Mouse (Mus musculus) left cerebral cortex, postnatal 4 days (tissue): ENCODE measurements around the gene Eif2a. TPM values are rescaled to one million over a fixed set of nuclear protein-coding genes. Genes with fewer than 3 reads are reported as not detected.
"Not testable (repeated sequence)": the region's sequence is repeated elsewhere in the genome, so short reads cannot be mapped to it uniquely, and the experiment has no call there.

Experiments used
- DNase-seq: peaks from one replicate; pipeline ENCODE4 v3.0.0-alpha.2; 2022
- intact Hi-C: fragments of 180-260 bp; cut with DNase I; formaldehyde crosslinking; loops from one replicate; pipeline ENCODE4 v1.15.1; 2025
- total RNA-seq, 2 experiments: library from RNA; stranded (reverse); gene quantifications; 2 replicates each; pipeline ENCODE4 v1.2.3; 2021

Eif2a gene
- total RNA-seq, 2 experiments from 2014 or later, result 48.0 to 48.1 TPM

DNA sequence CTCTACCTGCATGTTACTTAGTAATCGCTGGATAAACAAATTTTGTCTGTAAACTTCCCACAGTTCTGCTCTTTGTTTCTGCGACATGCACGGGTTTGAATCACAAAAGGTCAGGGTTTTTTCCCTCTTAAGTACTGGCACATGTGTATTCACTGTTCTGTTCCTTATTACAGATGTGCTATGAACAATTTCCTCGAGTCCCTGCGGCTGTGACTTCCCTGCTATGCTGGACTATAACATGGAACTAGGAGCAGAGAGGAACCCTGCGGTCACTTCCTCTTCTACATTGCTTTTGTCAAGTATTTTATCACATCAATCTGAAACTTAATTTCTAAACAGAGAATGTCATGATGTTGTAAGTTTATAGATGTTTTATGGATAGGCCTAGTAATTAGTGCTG lies 5.3 kb upstream of the Eif2a start:
- no peak for DNase-seq
- intact Hi-C loops, result no loop called here

DNA sequence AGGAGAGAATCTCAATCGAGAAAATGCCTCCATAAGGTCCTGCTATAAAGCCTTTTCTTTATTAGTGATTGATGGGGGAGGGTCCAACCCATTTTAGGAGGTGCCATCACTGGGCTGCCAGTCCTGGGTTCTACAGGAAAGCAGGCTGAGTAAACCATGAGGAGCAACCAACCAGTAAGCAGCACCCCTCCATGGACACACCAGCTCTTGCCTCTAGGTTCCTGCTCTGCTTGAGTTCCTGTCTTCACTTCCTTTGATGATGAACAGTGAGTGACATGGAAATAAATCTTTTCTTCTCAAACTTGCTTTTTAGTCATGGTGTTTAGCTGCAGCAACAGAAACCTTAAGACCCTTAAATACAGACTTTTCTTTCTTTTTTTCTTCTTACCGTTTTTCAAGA lies 4.3 kb upstream of the Eif2a start:
- intact Hi-C loops, result no loop called here

DNA sequence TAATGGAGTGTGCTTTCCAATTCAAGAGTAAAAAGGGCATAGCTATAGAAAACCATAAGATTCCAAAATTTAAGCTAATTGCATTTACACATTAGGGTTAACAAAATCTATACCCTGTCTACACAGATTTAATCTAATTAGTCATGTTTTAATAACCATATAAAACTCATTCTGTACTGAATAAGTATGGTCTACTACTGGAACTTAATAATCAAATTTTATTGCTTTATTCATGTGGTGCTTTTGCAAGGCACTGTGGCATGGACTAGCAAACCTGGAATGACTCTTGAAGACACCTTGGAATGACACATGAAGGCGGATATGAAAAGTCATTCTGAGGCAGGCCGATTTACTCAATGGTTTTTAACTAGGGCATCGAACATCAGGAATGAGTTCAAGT lies 2.2 kb upstream of the Eif2a start:
- no peak for DNase-seq
- intact Hi-C loops, result no loop called here

More for the DNA sequence above, 4.3 kb upstream of the Eif2a start:
- DNase-seq, result no peak

DNA sequence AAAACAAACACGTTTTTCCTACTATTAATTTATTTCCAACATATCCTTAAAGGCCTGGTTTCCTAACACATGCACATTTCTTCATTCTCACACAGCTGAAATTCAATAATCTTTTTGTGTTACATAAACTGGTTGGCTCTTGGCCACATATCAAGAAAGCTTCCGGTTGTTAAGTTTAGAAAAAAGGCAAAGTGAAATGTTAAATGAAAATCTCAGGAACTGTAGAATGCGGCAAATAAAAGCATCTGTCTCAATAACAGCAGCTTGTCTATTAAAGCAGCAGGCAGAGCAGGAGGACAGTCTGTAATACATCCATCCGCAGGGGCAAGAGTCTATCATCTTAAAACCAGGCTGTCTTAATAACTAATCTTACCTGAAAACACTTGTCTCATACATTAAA lies 1.4 kb upstream of the Eif2a start:
- no peak for DNase-seq
- intact Hi-C loops, result no loop called here

DNA sequence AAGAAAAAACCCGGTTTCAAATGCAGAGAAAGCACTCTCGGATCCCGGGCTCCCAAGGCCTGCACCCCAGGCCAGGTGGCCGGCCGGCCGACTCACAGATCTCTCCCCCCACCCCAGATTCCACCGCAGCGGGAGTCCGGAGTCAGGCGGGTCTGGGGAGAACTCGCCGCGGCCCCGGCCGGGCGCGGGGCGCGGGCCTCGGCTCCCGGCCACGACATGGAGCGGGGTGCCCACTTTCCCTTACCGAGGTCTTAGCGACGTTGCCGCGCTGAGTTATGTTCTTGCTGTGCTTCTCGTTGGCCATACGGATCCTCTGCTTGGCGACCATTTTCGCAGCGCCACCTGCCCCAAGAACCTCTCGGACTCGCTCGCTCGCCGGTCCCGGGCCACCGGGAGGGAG lies 455 bp upstream of the Eif2a start:
- DNase-seq, result peak; percentile 62
- intact Hi-C loops, result no loop called here

DNA sequence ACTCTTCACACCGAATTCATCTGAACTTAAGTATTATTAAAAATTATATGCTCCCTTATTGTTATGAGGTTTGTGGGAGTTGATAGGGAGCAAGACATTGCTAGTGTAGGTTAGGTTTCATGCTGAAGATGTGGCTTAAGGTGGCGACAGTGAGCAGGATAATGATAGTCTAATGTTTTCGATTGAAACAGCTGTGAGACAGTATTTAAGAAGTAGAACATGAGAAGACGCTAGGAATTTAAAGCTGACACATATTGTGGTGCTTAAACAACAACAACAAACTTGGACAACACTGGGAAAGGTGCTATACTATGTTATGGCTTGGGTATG lies 752 bp downstream of the Eif2a start:
- DNase-seq, result no peak
- intact Hi-C loops, result no loop called here

DNA sequence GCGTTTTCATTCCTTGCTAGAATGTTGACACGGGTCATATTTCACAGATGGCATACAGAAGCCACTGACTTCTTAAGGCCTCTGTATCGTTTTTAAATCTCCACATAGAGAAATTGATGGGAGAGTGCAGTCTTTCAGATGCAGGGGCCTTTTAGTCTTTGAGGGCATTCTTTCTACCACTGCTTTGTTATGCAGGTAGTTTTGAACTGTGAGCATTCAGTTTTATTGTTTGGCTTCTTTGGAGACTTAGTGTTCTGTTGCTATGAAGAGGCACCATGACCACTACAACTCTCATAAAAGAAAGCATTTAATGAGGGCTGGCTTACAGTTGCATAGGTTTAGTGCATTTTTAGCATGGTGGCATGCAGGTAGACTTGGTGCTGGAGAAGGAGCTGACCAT lies 11.0 kb downstream of the Eif2a start:
- intact Hi-C loops, result no loop called here
- no peak for DNase-seq

DNA sequence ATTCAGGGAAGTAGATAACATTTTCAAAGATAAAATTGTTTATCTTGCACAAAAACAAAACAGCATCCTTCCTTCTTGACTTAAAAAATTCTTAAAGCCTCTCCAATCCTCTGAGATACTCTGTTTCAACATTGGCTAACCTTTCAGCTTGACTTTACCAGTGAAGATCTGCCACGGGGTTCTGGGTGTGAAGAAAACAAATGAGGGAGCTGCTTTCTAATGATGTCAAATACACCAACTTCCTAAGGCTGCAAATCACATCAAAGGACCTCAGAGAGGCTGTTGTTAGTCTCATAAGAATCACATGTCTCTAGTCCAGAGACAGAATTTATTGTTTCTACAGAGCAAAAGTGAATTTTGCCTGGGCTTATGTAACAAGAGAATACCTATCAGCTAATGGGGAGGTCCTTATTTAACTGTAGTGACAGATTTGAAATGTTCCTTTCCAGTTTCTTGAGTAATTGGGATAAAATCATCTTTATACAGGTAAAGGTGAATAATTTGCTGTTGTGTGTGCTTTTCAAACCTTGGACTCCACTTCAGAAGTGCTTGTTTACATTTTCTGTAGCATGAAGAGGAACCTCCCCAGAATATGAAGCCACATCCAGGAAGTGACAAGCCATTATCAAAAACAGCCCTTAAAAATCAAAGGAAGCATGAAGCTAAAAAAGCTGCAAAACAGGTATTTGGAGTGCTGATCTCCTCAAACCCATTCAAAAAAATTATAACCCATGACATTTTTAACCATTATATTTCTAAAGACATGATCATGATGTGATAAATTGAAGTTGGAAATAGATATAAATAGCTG lies 26.6 kb downstream of the Eif2a start:
- DNase-seq, result no peak
- intact Hi-C loops, result no loop called here

DNA sequence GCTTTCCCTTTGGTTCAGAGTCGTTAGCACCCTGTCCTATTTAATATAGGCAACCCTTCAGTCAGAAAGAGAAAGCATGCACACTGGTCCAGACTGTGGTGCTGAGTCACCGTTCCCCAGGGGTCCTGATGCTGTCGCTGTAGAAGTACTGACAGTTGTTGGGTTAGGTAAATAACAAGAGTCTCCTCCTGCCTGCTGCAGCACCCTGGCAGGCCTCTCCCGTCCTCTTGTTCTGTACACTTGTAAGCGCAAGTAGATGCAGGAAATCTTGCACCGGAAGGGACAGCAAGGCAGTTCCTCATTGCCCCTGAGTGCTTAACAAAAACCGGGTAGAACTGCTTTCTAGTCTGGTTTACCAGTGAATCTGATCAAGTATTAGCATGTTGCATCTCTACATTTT lies 31.0 kb downstream of the Eif2a start:
- DNase-seq, result no peak
- intact Hi-C loops, result no loop called here

DNA sequence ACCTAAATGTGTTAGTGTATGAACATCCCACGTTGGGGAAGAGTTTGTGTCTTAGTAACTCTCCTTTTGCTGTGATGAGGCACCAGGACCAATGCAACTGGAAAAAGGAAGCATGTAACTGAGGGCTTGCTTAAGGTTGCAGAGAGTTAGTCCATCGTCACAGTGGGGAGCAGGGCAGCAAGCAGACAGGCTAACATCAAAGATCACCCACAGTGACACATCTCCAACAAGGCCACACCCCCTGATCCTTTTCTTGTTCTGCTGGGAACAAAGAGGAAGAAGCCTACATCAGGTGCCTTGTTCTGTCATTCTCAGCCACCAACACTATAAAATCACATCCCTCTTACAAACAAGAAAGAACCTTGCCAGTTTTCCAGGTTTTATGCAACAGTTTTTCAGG lies 34.3 kb downstream of the Eif2a start:
- intact Hi-C loops, result no loop called here
- DNase-seq, result no peak

DNA sequence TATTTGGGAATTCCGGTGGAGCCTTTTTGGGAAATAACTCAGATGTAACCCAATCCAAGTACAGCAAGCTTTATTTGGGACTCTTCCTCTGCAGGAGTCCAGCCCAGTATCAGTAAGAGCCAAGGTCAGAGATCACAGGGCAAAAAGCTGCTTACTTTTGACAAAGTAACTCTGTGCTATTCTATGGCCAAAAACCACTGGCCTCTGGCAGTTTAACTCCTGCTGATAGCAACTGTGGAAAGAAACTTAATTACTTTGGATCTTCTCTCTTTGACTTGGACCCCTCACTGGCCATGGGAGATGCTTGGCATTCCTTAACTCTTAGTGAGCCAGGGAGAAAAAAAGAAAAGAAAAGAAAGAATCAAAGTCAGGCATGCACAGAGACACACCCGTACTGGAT lies 35.8 kb downstream of the Eif2a start:
- intact Hi-C loops, result no loop called here
- DNase-seq, result no peak

DNA sequence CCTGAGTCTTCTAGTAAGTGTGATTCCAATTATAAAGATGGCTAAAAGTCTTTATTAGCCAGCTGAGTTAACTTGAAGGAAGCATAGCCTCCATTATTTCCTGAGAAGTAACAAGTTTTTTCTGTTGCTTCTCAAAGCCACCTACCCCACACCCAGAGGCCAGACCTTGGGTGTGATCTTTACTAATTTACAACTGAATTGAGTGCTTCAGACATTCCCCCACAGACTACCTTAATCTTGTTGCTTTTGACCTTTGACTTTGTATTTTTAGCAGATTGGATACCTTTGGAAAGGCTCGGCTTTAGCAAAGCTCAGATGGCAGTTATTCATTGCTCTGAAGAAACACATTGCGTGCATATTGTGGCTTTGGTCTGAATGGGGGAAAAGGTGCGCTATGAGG lies 45.2 kb downstream of the Eif2a start:
- DNase-seq, result no peak
- intact Hi-C loops, result no loop called here

DNA sequence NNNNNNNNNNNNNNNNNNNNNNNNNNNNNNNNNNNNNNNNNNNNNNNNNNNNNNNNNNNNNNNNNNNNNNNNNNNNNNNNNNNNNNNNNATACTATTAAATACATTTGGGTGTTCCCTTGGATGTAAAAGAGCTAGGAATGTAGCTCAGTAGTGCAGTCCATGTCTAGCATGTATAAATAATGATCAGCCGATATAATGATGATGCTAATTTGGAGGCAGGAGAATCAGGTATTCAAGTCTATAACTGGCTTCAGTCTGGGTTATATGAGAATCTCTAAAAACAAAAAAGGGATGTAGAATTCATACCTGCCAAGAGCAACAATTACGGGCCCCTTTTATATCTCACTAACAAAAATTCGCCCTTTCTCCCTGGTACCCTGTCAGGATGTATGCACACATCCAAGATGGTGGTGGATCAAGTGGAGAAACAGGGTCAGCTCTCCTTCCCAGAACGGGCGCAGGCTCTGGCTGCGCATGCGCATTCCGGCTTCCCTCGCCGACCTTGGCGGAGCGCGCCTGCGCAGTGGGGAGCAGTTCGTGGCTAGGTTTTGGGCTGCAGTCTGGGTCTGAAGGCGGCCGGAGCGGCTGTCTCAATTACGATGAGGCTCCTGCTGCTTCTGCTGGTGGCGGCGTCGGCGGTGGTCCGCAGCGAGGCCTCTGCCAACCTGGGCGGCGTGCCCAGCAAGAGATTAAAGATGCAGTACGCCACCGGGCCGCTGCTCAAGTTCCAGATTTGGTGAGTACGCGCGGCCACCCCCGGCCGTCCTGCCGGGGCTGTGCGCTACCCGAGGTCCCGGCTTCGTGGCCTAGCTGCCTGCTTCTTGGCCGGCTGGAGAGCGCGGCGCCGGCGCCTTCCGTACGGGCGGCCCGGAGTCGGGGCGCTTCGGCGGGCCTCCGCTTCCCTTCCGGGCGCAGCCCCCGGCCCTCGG lies 50.8 kb downstream of the Eif2a start, which contains the start of gene Selenot:
Selenot (plus strand) TSS at position 500 of the 930 bp plus-strand sequence.
- intact Hi-C loops, result no loop called here
- DNase-seq, result peak; percentile 98

DNA sequence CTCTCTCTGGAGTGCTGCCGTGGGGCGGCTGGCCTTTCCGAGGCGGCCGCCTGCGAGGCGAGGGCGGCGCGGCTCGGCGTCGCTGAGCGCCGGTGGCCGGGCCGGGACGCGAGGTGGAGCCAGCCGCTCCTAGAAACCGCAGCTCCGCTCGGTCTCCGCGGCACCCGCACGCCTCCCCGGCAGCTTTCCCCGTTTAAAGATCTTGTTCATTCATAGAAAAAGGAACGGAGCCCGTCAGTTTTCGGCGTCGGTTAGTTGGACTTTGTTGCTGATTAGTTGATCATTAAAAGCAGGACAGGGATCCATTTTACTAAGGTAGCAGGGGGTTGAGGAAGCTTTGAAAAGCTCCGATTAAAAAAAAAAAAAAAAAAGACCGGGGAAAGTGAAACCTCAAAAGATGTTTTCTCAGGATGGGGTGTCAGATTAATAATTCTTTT lies 51.5 kb downstream of the Eif2a start:
- peak; percentile 47 for DNase-seq
- intact Hi-C loops, result no loop called here

DNA sequence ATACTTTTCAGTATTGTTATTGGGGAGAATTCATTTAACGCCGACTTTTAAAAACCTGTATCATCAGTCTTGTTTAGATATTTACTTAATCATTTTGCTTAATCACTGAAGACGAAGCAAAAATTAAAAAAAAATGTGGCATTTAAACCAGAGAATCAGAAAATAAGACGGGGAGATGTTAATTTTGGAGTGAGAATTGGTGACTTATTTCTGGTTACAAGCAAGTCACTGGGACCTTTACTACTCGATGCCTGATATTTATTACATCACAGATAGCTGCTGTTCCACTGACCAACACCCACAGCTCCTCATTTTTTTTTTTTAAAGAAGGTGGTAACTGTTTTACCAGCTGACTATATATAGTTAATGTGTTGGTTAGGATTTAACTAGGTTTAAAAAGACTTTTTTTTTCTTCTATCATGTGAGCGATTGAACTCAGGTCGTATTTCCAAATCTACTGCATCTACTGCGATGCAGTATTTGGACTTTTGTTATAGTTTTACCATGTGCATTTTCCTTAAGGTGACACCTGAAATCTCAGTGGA lies 52.0 kb downstream of the Eif2a start:
- intact Hi-C loops, result no loop called here

DNA sequence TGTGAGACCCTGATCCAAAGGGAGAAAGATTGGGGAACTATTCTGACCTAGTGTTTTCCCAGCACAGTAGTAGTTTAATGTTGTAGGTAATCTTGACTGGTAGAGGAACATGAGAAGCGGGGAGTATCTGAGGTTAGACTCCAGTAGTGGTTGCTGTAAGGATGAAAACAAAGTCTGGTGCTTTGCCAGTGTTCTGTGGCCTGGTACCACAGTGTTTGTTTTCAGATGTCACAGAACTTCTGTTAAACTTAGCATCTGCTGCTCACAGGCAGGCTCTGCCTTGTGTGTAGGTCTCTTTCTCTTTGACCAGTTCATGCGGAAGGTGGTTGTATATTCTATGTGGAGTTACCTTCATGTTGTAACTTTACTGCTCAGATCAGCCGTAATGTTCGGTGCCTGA lies 55.9 kb downstream of the Eif2a start:
- no peak for DNase-seq
- intact Hi-C loops, result no loop called here

More for the DNA sequence above, 52.0 kb downstream of the Eif2a start:
- no peak for DNase-seq

DNA sequence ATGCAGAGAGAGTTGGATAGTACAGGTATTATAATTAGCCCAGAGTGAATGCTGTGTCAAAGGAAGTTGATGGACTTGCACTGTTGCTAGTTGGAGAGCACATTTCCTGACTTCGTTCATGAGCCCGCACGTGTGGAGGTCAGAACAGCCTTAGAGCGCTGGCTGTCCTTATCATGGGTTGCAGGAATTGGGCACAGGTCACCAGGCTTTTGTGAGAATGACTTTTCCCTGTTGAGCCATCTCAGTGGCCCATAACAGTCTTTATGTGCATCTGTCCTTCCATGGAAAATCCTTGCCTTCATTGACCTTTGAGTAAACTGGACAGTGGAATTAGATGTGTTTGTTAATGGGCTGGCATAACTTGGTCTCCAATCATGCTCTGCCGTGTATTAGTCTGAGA lies 56.7 kb downstream of the Eif2a start:
- no peak for DNase-seq
- intact Hi-C loops, result no loop called here

DNA sequence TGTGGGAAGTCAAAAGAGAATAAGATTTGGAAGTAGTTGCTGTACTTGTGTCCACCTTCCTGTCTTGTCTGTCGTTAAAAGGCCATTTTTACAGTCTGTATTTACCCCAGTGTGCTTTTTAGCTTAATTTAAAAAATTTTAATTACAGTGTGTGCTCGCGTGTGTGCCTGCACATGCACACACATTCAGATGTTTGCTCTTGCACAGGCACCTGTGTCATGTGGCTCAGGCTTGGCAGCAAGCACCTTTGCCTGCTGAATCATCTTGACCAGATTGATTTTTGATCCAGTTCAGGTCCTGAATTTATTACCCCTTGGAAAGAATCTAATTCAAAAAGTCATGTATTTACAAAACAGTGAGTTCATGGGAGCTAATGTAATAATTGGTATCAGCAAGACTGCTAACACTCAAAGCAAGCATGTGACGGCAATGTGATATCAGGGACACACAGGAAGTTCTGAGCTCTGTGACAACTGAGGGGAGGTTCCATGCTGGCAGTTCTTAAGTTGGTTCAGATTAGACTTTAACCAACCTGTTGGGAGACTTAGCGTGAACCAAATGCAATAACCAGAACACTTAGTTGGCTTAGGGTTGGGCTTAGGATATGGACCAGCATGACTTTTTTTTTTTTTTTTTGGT lies 57.3 kb downstream of the Eif2a start:
- intact Hi-C loops, result no loop called here

DNA sequence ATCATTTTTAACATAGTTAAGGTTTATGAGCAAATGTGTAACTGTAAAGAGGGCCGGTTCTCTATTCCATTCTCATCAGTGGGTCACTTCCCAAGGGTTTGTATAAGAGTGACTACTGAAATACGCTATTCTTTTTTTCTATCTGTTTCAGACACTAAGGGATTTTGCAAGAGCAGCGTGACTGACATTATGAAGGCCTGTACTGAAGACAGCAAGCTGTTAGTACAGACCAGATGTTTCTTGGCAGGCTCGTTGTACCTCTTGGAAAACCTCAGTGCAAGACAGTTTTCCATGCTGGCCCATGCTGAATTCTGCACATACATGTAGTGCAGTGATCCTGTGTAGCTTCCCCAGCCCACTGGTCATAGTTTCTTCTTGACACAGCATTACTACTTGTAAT lies 64.9 kb downstream of the Eif2a start:
- DNase-seq, intact Hi-C loops: not testable (repeated sequence)

More for the DNA sequence above, 57.3 kb downstream of the Eif2a start:
- no peak for DNase-seq

DNA sequence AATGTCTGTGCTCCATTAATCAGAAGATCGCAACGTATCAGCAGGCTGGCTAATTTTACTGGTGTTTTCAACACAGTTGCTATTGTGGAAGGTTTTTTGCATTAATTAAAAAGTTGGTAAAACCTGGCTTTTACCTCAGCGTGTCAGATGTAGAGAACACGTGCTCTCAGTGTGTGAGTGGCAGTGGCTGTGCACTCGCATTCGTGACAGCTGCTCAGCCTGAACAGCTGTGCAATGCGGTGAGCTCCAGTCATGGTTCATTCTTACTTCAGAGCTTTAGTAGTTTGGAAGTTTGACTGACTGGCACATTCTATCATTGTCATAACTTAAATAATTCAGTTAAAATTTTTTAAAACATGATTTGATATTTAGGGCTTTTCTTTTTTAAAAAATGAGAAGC lies 67.0 kb downstream of the Eif2a start:
- DNase-seq, intact Hi-C loops: not testable (repeated sequence)

DNA sequence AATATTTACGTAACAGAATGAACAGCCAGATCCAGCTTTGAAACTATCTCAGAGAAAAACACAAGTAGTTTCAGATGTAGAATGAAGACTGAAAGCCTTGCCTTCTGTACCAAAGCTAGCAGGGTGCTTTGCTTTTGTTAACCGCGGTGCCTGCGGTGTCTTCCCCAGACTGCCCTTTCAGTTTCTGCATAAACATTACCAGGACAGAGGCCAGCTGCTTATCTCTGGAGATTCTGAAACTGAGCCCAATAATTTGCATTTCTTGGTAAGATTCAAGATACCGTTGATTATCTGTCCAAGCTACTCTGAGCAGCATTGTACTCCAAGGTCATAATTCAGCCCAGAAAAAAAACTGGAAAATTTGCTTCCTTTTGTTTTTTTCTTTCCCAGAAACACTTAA lies 68.0 kb downstream of the Eif2a start:
- DNase-seq, result no peak
- intact Hi-C loops, result no loop called here
